Mouse (Mus musculus) megakaryocyte, adult 5-6 weeks (primary cell): Measurements from ENCODE around the gene Sytl1. TPM values are rescaled to one million over a fixed set of nuclear protein-coding genes. Genes with fewer than 3 reads are reported as not detected.

Experiments
- ATAC-seq: 2 replicates; pipeline ENCODE4 v1.8.0; 2016; ENCODE audit warnings: mild to moderate bottlenecking, inconsistent platforms; ENCODE audit not compliant: poor library complexity, severe bottlenecking
- total RNA-seq, 2 experiments: library from RNA; stranded (forward) in 1 of 2; stranded (reverse) in 1 of 2; fragments of 153-499, 151-499 nt in 1 of 2; fragments of 221-1000, 200-1000 nt in 1 of 2; gene quantifications; 2 replicates each; pipeline versions ENCODE4 v1.2.3 to v1.2.4; 2015 to 2017

Gene Sytl1
- 1.9 and 2.5 TPM in 2 replicates for total RNA-seq (2015)
- 2.1 and 3.7 TPM in 2 replicates for total RNA-seq (2017)

- ATAC-seq = peak; percentile 62
Observed at GRCm38 (mm10) chr4:133262882-133263281, at the start of gene Sytl1. Gene Sytl1 (minus strand): TSS chr4:133263113.

GRCm38 (mm10) chr4:133309948-133310347 lies 47.0 kb upstream of the Sytl1 start:
- peak; percentile 82 for ATAC-seq

GRCm38 (mm10) chr4:133307331-133307730 lies 44.4 kb upstream of the Sytl1 start:
- peak; percentile 76 for ATAC-seq

- ATAC-seq = no peak
Observed at GRCm38 (mm10) chr4:133305825-133306224, 42.9 kb upstream of the Sytl1 start.

- ATAC-seq = no peak
Observed at GRCm38 (mm10) chr4:133304770-133305169, 41.9 kb upstream of the Sytl1 start.

GRCm38 (mm10) chr4:133302668-133303067 lies 39.8 kb upstream of the Sytl1 start:
- no peak for ATAC-seq

GRCm38 (mm10) chr4:133301802-133302201 lies 38.9 kb upstream of the Sytl1 start:
- ATAC-seq = peak; percentile 65; the same call in 1 of the 2 replicates

GRCm38 (mm10) chr4:133300421-133300820 lies 37.5 kb upstream of the Sytl1 start:
- ATAC-seq = no peak

- ATAC-seq = no peak
Observed at GRCm38 (mm10) chr4:133299701-133300100, 36.8 kb upstream of the Sytl1 start.

GRCm38 (mm10) chr4:133298516-133299365 lies 35.8 kb upstream of the Sytl1 start:
- no peak for ATAC-seq

- ATAC-seq = peak; percentile 91
Observed at GRCm38 (mm10) chr4:133297801-133298238, 34.9 kb upstream of the Sytl1 start.

GRCm38 (mm10) chr4:133297360-133297759 lies 34.4 kb upstream of the Sytl1 start:
- ATAC-seq = no peak

GRCm38 (mm10) chr4:133294084-133294483 lies 31.2 kb upstream of the Sytl1 start:
- no peak for ATAC-seq

- no peak for ATAC-seq
Observed at GRCm38 (mm10) chr4:133292901-133293843, 30.3 kb upstream of the Sytl1 start.

- ATAC-seq = no peak
Observed at GRCm38 (mm10) chr4:133292405-133292804, 29.5 kb upstream of the Sytl1 start.

GRCm38 (mm10) chr4:133291255-133291654 lies 28.3 kb upstream of the Sytl1 start:
- no peak for ATAC-seq

- no peak for ATAC-seq
Observed at GRCm38 (mm10) chr4:133286476-133287077, 23.7 kb upstream of the Sytl1 start.

- ATAC-seq = peak; percentile 33; the same call in 1 of the 2 replicates
Observed at GRCm38 (mm10) chr4:133285950-133286349, 23.0 kb upstream of the Sytl1 start.

GRCm38 (mm10) chr4:133285299-133285698 lies 22.4 kb upstream of the Sytl1 start:
- no peak for ATAC-seq

- ATAC-seq = no peak
Observed at GRCm38 (mm10) chr4:133282656-133283055, 19.7 kb upstream of the Sytl1 start.

GRCm38 (mm10) chr4:133281951-133282481 lies 19.1 kb upstream of the Sytl1 start:
- ATAC-seq = no peak
